Comparison of ENCODE assay signal across 8 mouse cellular contexts in genomic region chr11:105123986-105124385, GRCm38 (mm10). TPM values are rescaled to one million over a fixed set of nuclear protein-coding genes. Genes with fewer than 3 reads are reported as not detected.
A peak's percentile ranks its signal among the peaks of the same experiment; 100 is the strongest.
DNase-seq lines count a peak whose midpoint lies in the region; ATAC-seq and TF ChIP-seq lines count a peak whose summit lies in the region.

No protein-coding gene starts in this region.

- WGBS in hindbrain, embryonic 11.5 days, result 9% methylated on average over 9 of the region's 9 CpGs
- WGBS in hindbrain, embryonic 16.5 days, result 3% methylated on average over 9 of the region's 9 CpGs
- WGBS in intestine, embryonic 14.5 days, result 14% methylated on average over 9 of the region's 9 CpGs
- 7% methylated on average over 9 of the region's 9 CpGs for WGBS in liver, embryonic 15.5 days (ENCODE audit: insufficient replicate concordance)
- 4% methylated on average over 9 of the region's 9 CpGs for WGBS in olfactory bulb, adult 2 months

- no peak overlapping the region for H3K4me3 ChIP-seq in hindbrain, embryonic 11.5 days (ENCODE audit: low read depth, low read length)
- H3K4me3 ChIP-seq in hindbrain, embryonic 16.5 days (ENCODE audit: low read length), result no peak overlapping the region
- peak overlapping the region; percentile 43 to 47; a peak in 3 of 4 replicates for H3K4me3 ChIP-seq in MEL (ENCODE audit: control insufficient read depth in 1 of 2, insufficient read depth in 1 of 2, low read depth in 2 of 2, low read length in 2 of 2)
- no peak overlapping the region for H3K4me3 ChIP-seq in intestine, embryonic 14.5 days (ENCODE audit: low read depth, low read length)
- H3K4me3 ChIP-seq in liver, embryonic 15.5 days (replicated peaks), result no peak overlapping the region
- H3K4me3 ChIP-seq in olfactory bulb, adult 2 months (ENCODE audit: insufficient read depth, low read depth, low read length), result no peak overlapping the region

- no peaks in the 10 kb centered on the region for H3K36me3 ChIP-seq in hindbrain, embryonic 11.5 days (ENCODE audit: control insufficient read depth, insufficient read depth, low read length)
- peaks cover 3% of the 10 kb centered on the region; the same call in 1 of the 2 replicates for H3K36me3 ChIP-seq in hindbrain, embryonic 16.5 days (ENCODE audit: control insufficient read depth, insufficient read depth, low read length)
- peaks cover 4 to 15% of the 10 kb centered on the region in 2 experiments for H3K36me3 ChIP-seq in MEL (ENCODE audit: control insufficient read depth in 1 of 2, insufficient read depth in 2 of 2, low read length in 2 of 2)
- peaks cover 8% of the 10 kb centered on the region; the same call in 1 of the 2 replicates for H3K36me3 ChIP-seq in intestine, embryonic 14.5 days (ENCODE audit: control insufficient read depth, insufficient read depth, low read length)
- H3K36me3 ChIP-seq in liver, embryonic 15.5 days (replicated peaks), result peaks cover 4% of the 10 kb centered on the region

- ATAC-seq in hindbrain, embryonic 11.5 days (ENCODE audit: low FRiP score), result peak; percentile 23
- no peak for ATAC-seq in hindbrain, embryonic 16.5 days
- no peak for ATAC-seq in intestine, embryonic 14.5 days (replicated peaks; ENCODE audit: low FRiP score, low TSS enrichment, low read depth)
- peak; percentile 23; the same call in 1 of the 2 replicates for ATAC-seq in liver, embryonic 15.5 days (ENCODE audit: insufficient read depth)

- no peak for TF ChIP-seq EP300 in MEL (IDR thresholded peaks at IDR 0.05; ENCODE audit: low read depth in 1 of 2, low read length in 2 of 2)

- peaks cover 25% of the 10 kb centered on the region for H3K79me2 ChIP-seq in MEL (ENCODE audit: control insufficient read depth, insufficient read depth, low read length, poor library complexity)

- H3K9me3 ChIP-seq in hindbrain, embryonic 11.5 days (ENCODE audit: control insufficient read depth, low read length), result no peaks in the 10 kb centered on the region
- H3K9me3 ChIP-seq in hindbrain, embryonic 16.5 days (ENCODE audit: control insufficient read depth, low read length), result no peaks in the 10 kb centered on the region
- H3K9me3 ChIP-seq in MEL (replicated peaks; ENCODE audit: insufficient read depth, low read length), result no peaks in the 10 kb centered on the region
- H3K9me3 ChIP-seq in intestine, embryonic 14.5 days (ENCODE audit: control insufficient read depth, low read length), result no peaks in the 10 kb centered on the region
- H3K9me3 ChIP-seq in liver, embryonic 15.5 days (replicated peaks), result no peaks in the 10 kb centered on the region

- no peak for TF ChIP-seq POLR2A in MEL (IDR thresholded peaks at IDR 0.05; ENCODE audit: control insufficient read depth in 1 of 2, insufficient read depth in 1 of 2, low read depth in 1 of 2, low read length in 2 of 2, poor library complexity in 1 of 2)
- TF ChIP-seq POLR2A in olfactory bulb, adult 2 months (IDR thresholded peaks at IDR 0.05; ENCODE audit: insufficient read depth, low read depth, low read length), result no peak

- DNase-seq in hindbrain, embryonic 11.5 days (ENCODE audit: low spot score), result peak; percentile 76
- peak; percentile 90 for DNase-seq in MEL (ENCODE audit: low read depth, low spot score)
- peak; percentile 85 for DNase-seq in embryo, embryonic 10 days (ENCODE audit: low spot score)
- DNase-seq in intestine, embryonic 14.5 days (ENCODE audit: low spot score), result peak; percentile 53
- no peak for DNase-seq in layer of hippocampus, postnatal 25 days (ENCODE audit: extremely low spot score in 1 of 2, low spot score in 1 of 2)

- H3K4me2 ChIP-seq in hindbrain, embryonic 11.5 days (replicated peaks; ENCODE audit: low read depth, low read length), result no peak overlapping the region
- no peak overlapping the region for H3K4me2 ChIP-seq in hindbrain, embryonic 16.5 days (ENCODE audit: low read length)
- H3K4me2 ChIP-seq in intestine, embryonic 14.5 days (ENCODE audit: low read length), result no peak overlapping the region
- H3K4me2 ChIP-seq in liver, embryonic 15.5 days, result peak overlapping the region; percentile 42

- H3K27me3 ChIP-seq in hindbrain, embryonic 11.5 days (ENCODE audit: control insufficient read depth, insufficient read depth, low read length), result no peaks in the 10 kb centered on the region
- no peaks in the 10 kb centered on the region for H3K27me3 ChIP-seq in hindbrain, embryonic 16.5 days (replicated peaks; ENCODE audit: control insufficient read depth, insufficient read depth, low read length)
- peaks cover 0 to 2% of the 10 kb centered on the region in 2 experiments; a peak in 2 of 4 replicates for H3K27me3 ChIP-seq in MEL (ENCODE audit: control insufficient read depth in 1 of 2, insufficient read depth in 2 of 2, low read length in 2 of 2)
- no peaks in the 10 kb centered on the region for H3K27me3 ChIP-seq in intestine, embryonic 14.5 days (replicated peaks; ENCODE audit: control insufficient read depth, insufficient read depth, low read length)
- H3K27me3 ChIP-seq in liver, embryonic 15.5 days, result no peaks in the 10 kb centered on the region

- peak; percentile 82 for TF ChIP-seq RAD21 in MEL (IDR thresholded peaks at IDR 0.05; ENCODE audit: low read depth, low read length)

- H3K27ac ChIP-seq in hindbrain, embryonic 11.5 days (ENCODE audit: low read depth, low read length), result no peak overlapping the region
- H3K27ac ChIP-seq in hindbrain, embryonic 16.5 days (ENCODE audit: low read depth, low read length), result no peak overlapping the region
- H3K27ac ChIP-seq in MEL (ENCODE audit: control insufficient read depth, low read depth, low read length), result no peak overlapping the region
- H3K27ac ChIP-seq in intestine, embryonic 14.5 days (ENCODE audit: low read depth), result no peak overlapping the region
- no peak overlapping the region for H3K27ac ChIP-seq in liver, embryonic 15.5 days (replicated peaks)
- no peak overlapping the region for H3K27ac ChIP-seq in olfactory bulb, adult 2 months (ENCODE audit: insufficient read depth, low read depth, low read length)

- peak; percentile 68 to 97 (median 88) for TF ChIP-seq CTCF in MEL (IDR thresholded peaks at IDR 0.05 in 2 of 3, conservative IDR thresholded peaks at IDR 0.05 in 1 of 3; ENCODE audit: control insufficient read depth in 1 of 3, insufficient read depth in 1 of 3, low read depth in 2 of 3, low read length in 3 of 3, poor library complexity in 1 of 3, severe bottlenecking in 1 of 3)
- 0 out of 2 replicates have a peak, but pooled peaks have one; percentile 14 for TF ChIP-seq CTCF in olfactory bulb, adult 2 months (IDR thresholded peaks at IDR 0.05; ENCODE audit: insufficient read depth, low read depth, low read length)

- no peak overlapping the region for H3K9ac ChIP-seq in hindbrain, embryonic 11.5 days (ENCODE audit: low read depth, low read length)
- H3K9ac ChIP-seq in hindbrain, embryonic 16.5 days (ENCODE audit: low read depth, low read length), result no peak overlapping the region
- peak overlapping the region; percentile 32 for H3K9ac ChIP-seq in MEL (ENCODE audit: control insufficient read depth, low read depth, low read length, poor library complexity, severe bottlenecking)
- no peak overlapping the region for H3K9ac ChIP-seq in intestine, embryonic 14.5 days (ENCODE audit: low read length)
- no peak overlapping the region for H3K9ac ChIP-seq in liver, embryonic 15.5 days

- H3K4me1 ChIP-seq in hindbrain, embryonic 11.5 days (replicated peaks; ENCODE audit: control insufficient read depth, insufficient read depth, low read length), result no peaks in the 10 kb centered on the region
- peaks cover 9% of the 10 kb centered on the region for H3K4me1 ChIP-seq in hindbrain, embryonic 16.5 days (ENCODE audit: control insufficient read depth, insufficient read depth, low read depth, low read length)
- H3K4me1 ChIP-seq in MEL (ENCODE audit: control insufficient read depth in 1 of 2, insufficient read depth in 2 of 2, low read length in 2 of 2), result peaks cover 0 to 12% of the 10 kb centered on the region in 2 experiments; a peak in 3 of 4 replicates
- H3K4me1 ChIP-seq in intestine, embryonic 14.5 days (replicated peaks; ENCODE audit: control insufficient read depth, insufficient read depth, low read length), result peaks cover 9% of the 10 kb centered on the region
- peaks cover 48% of the 10 kb centered on the region for H3K4me1 ChIP-seq in liver, embryonic 15.5 days (replicated peaks)
- H3K4me1 ChIP-seq in olfactory bulb, adult 2 months (ENCODE audit: control insufficient read depth, insufficient read depth, low read length), result no peaks in the 10 kb centered on the region; the same call in 1 of the 2 replicates

RNA-seq across cellular contexts. Expression of gene Mettl2, which starts 2.2 kb away (rescaled TPM):
- polyA plus RNA-seq in hindbrain, embryonic 11.5 days (2014; fragmentation: Nextera tagmentation; extraction: Ambion mirVana), result 45.5 and 45.9 TPM in 2 replicates
- polyA plus RNA-seq in hindbrain, embryonic 16.5 days (2015; fragmentation: Nextera tagmentation; extraction: Ambion mirVana), result 30.3 and 31.2 TPM in 2 replicates
- 53.5 and 59.9 TPM in 2 replicates for total RNA-seq in MEL (2012; rRNA removed)
- polyA plus RNA-seq in MEL (2012; ENCODE audit: insufficient read depth in 1 of 2, insufficient read length in 2 of 2, low read depth in 1 of 2, low replicate concordance in 2 of 2, missing spikeins in 1 of 2), result 10 to 100 TPM in 1 of 2 experiments, not detected in 1; 61.7 TPM
- 40.7 and 48.6 TPM in 2 replicates for polyA plus RNA-seq in intestine, embryonic 14.5 days (2014; fragmentation: Nextera tagmentation; extraction: Ambion mirVana)
- polyA plus RNA-seq in liver, embryonic 15.5 days (2015; fragmentation: Nextera tagmentation; extraction: Ambion mirVana), result 15.1 and 15.6 TPM in 2 replicates
- polyA plus RNA-seq in olfactory bulb, adult 2 months (2012; ENCODE audit: insufficient read depth, insufficient read length, low replicate concordance, missing spikeins), result not detected in 2 replicates
- 10 to 100 TPM; 16.8 to 17.7 TPM for total RNA-seq in layer of hippocampus, postnatal 25 days (2021)

RNA-seq across cellular contexts. Expression of gene Gm10842, which starts 22.7 kb away (rescaled TPM):
- not detected in 2 replicates for polyA plus RNA-seq in hindbrain, embryonic 11.5 days (2014; fragmentation: Nextera tagmentation; extraction: Ambion mirVana)
- polyA plus RNA-seq in hindbrain, embryonic 16.5 days (2015; fragmentation: Nextera tagmentation; extraction: Ambion mirVana), result not detected in 2 replicates
- total RNA-seq in MEL (2012; rRNA removed), result not detected in 2 replicates
- not detected for polyA plus RNA-seq in MEL (2012; ENCODE audit: insufficient read depth in 1 of 2, insufficient read length in 2 of 2, low read depth in 1 of 2, low replicate concordance in 2 of 2, missing spikeins in 1 of 2)
- polyA plus RNA-seq in intestine, embryonic 14.5 days (2014; fragmentation: Nextera tagmentation; extraction: Ambion mirVana), result not detected in 2 replicates
- polyA plus RNA-seq in liver, embryonic 15.5 days (2015; fragmentation: Nextera tagmentation; extraction: Ambion mirVana), result not detected in 2 replicates
- not detected in 2 replicates for polyA plus RNA-seq in olfactory bulb, adult 2 months (2012; ENCODE audit: insufficient read depth, insufficient read length, low replicate concordance, missing spikeins)
- not detected for total RNA-seq in layer of hippocampus, postnatal 25 days (2021)

RNA-seq across cellular contexts. Expression of gene Tlk2, which starts 54.6 kb away (rescaled TPM):
- polyA plus RNA-seq in hindbrain, embryonic 11.5 days (2014; fragmentation: Nextera tagmentation; extraction: Ambion mirVana), result 29.2 and 30.5 TPM in 2 replicates
- 12.4 and 16.7 TPM in 2 replicates for polyA plus RNA-seq in hindbrain, embryonic 16.5 days (2015; fragmentation: Nextera tagmentation; extraction: Ambion mirVana)
- 52.7 and 60.9 TPM in 2 replicates for total RNA-seq in MEL (2012; rRNA removed)
- 10 to 100 TPM in 1 of 2 experiments, not detected in 1; 46.5 TPM for polyA plus RNA-seq in MEL (2012; ENCODE audit: insufficient read depth in 1 of 2, insufficient read length in 2 of 2, low read depth in 1 of 2, low replicate concordance in 2 of 2, missing spikeins in 1 of 2)
- 23.0 and 25.3 TPM in 2 replicates for polyA plus RNA-seq in intestine, embryonic 14.5 days (2014; fragmentation: Nextera tagmentation; extraction: Ambion mirVana)
- 7.0 and 7.3 TPM in 2 replicates for polyA plus RNA-seq in liver, embryonic 15.5 days (2015; fragmentation: Nextera tagmentation; extraction: Ambion mirVana)
- polyA plus RNA-seq in olfactory bulb, adult 2 months (2012; ENCODE audit: insufficient read depth, insufficient read length, low replicate concordance, missing spikeins), result 262 TPM in 1 of 2 replicates, not detected in the other
- total RNA-seq in layer of hippocampus, postnatal 25 days (2021), result 10 to 100 TPM; 44.4 to 54.1 TPM

Comparison
In these comparisons a context has a peak if more than half of its experiments do, and no peak if none do; other contexts are left out.
1. ATAC-seq: peak in hindbrain, embryonic 11.5 days (single experiment) and liver, embryonic 15.5 days (single experiment); none in hindbrain, embryonic 16.5 days (single experiment) and intestine, embryonic 14.5 days (single experiment).
2. DNase-seq: peak in hindbrain, embryonic 11.5 days (single experiment), MEL (single experiment), embryo, embryonic 10 days (single experiment) and intestine, embryonic 14.5 days (single experiment); none in layer of hippocampus, postnatal 25 days (0 of 2).
3. H3K4me3 ChIP-seq: peak in MEL (2 of 2); none in hindbrain, embryonic 11.5 days (single experiment), hindbrain, embryonic 16.5 days (single experiment), intestine, embryonic 14.5 days (single experiment), liver, embryonic 15.5 days (single experiment) and olfactory bulb, adult 2 months (single experiment).